Mouse (Mus musculus) telencephalon, adult 2 months (tissue): ENCODE measurements around the gene Tnfaip3.
A peak's percentile ranks its signal among the peaks of the same experiment; 100 is the strongest.

Experiments used
- DNase-seq: peaks from one replicate; pipeline ENCODE4 v3.0.0-alpha.2; 2011; ENCODE audit warnings: low read depth, low spot score

Tnfaip3 gene

DNA sequence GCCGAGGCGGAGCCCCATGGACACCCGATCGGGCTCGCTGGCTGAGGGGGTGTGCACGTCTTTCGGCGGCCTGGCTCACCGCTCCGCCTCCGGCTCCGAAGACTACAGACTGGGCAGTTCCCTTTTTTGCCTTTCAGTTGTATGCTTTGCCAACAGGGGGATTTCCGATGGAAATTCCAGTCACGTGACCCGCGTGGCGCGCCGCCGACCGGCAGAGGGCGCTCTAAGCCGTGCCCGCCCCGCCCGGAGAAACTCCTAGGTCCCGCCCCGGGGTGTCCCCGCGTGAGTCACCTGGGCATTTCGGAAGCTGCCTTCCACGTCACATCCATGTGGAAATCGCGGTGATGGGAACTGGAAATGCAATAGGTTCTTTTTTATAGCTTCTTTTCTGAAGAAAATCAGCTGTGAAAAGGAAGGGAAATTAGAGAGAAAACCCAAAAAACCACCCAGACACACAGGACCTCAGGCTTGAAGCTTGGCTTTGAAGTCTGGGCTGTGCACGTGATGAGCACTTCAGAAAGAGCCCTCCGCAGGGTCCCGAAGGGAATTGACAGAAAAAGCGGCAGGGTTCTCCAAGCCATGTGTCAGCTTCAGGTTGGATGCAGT is at the start of gene Tnfaip3:
Gene Tnfaip3, minus strand, starts transcription at position 401 of the 606 bp plus-strand sequence.
- peak; percentile 83 for DNase-seq

DNA sequence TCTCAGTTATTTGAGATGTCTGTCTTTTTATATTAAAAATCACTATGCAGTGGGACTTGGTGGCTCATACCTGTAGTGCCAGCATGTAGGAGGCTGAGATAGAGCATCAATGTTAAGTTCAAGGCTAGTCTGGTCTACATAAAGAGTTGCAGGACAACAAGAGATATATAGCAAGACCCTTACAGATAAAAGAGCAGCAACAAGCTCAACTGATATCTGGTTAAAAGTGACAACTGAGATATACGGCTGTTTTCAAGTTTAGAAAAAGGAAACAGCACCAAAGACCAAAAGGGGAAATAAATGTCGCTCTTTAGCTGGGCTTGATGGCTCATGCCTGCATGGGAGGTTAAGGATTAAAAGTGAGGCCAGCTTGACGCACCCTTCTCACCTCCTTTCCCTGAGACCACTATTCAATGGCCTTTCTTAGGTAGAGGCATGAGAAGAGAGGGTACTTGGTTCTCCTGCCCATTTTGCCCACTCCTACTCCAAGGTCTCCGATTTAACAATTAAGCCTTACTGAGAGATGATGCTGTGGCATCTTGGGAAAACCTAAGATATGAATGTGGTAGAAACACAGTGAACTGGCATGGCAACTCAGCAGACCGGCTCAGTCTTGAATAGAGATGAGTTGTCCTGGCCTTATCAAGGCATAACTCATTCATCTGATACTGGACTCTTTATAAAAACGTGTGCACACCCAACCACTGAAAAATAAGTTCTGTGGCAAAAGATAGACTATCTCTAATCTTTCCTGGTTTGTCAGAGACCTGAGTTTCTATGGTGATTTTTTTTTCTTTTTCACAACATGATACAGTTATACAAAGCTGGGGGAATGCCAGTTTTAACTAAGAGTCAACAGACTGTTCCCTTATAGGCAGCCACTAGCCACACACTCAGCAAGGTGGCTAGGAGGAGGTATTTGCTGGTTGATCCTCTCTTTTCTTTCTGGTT is 49.5 kb upstream of the Tnfaip3 start:
- no peak for DNase-seq

DNA sequence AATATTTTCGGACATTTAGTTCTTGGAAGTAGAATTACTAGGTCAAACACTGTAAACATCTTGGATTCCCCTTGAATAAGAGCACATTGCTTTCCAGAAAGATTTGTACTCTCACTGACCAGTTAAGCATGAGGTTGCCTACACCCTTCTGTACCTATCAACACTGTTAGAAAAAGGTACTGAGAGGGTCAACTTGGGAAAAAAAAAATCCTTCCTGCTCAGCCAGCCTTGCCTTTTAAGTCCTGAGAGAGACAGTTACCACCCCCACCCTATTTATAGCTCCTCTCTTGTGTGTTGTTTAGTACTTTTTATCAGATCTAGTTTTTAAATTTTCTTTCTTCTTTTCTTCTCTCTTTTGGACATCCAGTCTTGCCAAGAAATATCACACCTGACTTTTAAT is 48.2 kb upstream of the Tnfaip3 start:
- DNase-seq = no peak

DNA sequence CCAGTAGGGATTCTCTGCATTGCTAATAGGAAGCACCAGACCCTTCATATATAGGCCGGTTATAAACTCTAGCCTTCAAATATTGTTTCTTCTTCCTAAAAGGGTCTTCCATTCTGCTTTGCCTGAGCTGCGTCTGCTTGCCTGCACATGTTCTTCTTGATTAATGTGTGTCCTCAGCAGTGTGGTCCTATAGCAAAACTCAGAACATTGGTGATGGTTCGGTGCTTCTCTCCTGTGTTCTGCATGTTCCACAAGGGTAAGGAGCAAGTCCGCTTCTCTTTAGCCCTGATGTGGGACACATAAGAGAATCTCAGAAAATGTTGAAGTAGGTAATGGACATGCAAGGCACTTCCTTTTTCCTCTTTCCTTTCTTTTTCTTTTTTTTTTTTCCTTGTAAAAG is 47.8 kb upstream of the Tnfaip3 start:
- DNase-seq = no peak

DNA sequence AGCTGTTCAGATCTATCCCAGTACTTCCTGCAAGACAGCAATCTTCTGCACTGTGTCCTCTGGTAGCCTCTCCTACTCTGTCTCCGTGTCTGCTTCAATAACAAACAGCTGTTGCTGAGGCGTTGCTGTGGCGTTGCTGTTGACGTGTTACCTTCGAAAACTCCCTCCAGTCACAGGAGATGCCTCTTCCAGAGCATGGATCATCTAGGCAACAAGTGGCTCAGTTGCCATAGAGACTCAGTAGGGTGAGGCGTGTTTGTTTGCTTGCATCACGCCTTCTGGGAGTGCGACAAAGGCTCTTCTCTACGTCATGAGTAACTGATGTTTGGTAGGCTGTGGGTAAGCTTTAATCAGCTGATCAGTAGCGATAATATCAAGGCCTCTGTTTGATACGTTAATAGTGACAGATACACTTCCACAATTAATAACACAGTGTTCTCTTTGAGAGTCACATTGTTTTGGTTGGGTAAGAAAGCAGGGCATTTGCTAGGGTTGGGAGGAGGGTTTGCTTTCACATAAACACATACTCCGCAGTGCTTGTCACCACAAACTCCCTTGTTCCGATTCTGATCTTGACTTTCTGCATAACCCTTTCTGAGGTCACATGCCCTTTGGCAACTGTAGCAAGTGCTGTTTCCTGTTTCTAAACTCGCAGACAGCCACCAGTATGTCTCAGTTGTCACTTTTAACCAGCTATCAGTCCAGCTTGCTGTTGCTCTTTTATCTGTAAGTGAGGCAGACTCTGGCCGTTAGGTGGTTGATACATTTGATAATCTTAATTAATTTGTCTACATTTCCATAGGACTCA is 46.8 kb upstream of the Tnfaip3 start:
- peak; percentile 26 for DNase-seq

DNA sequence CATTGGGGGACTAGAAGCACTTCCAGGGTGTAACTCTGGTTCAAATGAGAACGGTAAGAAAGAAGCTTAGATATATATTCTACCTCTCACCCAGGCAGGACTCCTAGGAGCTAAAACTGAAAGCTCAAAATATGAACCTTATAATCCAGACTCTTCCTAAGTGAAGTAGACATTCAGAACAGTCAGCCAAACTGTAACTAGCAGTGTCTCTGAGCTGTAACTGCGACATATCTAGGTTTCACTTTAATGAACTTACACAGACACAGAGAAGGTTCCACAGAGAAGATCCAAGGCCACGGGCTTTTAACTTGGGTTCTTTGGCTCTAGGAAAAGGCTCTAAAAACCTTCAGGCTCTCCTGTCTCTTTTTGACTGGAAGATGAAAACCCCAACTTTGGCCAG is 45.7 kb upstream of the Tnfaip3 start:
- no peak for DNase-seq

DNA sequence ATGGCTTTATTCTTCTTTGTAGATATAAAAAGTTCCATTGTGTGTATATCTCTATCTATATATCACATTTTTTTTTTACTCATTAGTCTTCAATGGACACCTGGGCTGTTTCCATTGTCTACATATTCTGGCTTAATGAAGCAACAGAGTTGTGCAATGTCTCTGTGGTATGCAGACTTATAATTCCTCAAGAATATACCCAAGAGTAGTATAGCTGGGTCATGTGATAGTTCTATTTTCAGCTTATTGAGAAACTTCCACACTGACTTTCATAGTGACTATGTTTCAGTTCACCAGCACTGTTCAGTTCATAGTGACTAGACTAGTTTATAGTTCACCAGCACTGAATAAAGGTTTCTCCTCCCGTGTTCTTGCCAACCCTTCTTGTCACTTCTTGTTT is 38.1 kb upstream of the Tnfaip3 start:
- no peak for DNase-seq

DNA sequence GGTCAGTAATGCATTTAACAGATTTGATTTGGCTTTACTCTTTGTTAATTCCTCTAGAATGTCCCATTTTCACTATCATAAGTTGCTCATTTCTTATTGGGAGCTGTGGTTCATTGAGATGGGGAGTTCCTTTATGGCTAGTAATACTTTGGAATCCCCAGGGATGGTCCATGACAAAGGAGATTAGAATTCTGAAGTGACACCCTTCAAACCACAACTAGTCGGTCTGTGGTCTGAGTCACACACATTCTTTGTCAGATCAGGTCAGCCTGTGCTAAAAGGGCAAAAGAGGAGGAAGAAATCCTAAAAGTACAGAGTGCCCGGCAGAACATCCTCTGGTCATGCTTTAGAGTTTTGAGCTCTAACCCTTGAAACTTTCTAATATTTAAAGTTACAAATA is 30.5 kb upstream of the Tnfaip3 start:
- no peak for DNase-seq

DNA sequence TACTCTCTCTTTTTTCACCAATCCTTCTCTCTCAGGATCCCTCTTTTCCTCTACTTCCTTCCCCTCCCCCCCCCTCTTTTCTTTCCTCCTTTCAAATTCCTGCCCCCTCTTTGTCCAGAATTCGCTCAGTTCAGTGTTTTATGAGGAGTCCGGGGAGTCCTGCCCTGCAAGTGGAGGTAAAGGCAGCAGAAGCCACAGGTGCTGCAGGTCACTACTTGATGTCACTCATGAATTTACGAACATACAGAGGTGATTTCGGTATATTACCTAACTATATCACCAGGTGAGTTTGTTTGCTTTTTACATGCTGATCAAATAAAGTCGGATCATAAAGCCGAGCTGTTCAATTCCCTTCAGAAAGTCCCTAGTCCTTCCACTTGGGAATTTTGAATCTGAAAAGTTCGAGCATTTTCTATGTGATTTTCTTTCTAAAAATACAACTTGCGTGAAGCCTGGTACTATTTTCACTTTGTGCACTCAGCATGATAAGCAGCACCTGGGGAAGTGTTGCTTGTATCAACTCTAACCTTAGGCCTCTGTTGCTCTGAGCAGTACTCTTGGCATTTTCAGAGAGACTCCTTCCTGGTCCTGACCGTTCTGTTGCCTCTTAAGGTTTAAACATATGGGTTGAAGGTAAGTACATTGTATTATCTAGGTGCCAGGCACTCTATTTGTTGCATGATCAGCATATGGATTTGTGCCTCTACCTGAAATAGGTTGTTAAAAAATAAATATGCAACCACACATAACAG is 29.5 kb upstream of the Tnfaip3 start:
- DNase-seq = no peak

DNA sequence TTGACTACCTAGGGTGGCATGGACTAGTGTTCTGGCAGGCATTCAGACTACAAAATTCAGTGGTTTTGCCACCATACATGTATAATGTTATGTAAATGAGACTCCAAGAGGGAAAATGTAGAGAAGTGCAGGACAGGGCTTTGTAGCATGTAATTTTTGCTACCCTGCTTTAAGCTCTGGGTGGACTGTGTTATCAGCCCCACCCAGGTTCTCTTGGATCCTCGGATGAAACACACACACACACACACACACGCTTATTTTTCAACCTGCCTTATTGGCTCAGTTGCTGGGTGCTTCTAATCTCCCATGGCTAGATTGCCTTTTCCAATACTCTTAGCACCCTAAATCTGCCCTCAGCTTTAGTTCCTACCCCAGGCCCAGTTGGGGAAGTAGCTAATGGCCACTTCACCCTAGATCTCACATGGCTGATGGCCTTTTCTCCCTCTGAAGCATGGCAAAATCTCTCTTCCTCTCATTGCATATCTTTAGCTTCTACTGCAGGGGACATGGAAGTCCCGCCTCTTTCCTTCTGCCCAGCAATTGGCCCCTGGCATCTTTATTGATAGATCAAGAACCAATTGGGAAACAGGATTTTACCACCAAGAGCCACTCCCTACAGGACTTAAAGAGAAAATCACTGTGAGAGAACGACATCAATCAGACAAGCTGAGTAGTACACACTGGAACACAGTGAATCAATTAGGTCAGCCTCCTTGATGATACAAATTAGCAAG is 28.2 kb upstream of the Tnfaip3 start:
- DNase-seq = peak; percentile 44

DNA sequence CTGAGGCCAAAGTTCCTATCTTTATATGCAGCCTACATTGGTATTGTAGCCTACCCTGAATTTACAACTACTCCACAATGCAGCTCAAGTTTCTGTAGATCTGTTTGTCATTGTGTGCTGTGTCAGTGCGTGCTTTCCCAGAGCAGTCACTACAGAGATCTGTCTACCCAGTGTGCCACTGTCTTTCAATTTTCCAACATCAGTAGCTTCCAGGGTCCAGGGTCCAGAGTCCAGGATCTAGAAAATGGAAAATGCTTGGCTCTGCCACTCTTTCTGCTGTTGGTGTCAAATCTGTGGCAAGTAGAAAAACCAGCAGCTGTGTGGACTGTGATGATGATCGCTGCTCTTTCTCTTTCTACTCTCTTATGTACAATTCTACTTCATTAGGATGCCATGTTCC is 24.7 kb upstream of the Tnfaip3 start:
- DNase-seq = no peak

DNA sequence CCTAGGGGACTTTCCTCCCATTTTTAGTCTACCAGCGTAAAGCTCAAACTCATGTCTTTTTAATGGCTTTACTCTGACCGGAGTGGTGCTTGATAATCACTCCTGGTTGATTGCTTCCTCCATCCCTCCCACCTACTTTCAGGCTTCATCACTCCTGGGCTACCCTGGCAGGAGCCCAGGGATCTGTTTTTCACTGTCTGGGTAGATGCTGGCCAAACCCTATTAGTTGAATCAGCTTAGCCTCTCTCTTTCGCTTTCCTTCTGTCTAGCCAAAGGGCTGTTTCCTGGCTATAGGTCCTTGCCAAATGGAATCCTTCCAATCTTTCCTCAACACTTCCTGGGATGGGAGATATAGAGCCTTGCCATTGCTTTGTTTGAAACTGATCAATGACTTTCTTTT is 19.3 kb upstream of the Tnfaip3 start:
- no peak for DNase-seq

DNA sequence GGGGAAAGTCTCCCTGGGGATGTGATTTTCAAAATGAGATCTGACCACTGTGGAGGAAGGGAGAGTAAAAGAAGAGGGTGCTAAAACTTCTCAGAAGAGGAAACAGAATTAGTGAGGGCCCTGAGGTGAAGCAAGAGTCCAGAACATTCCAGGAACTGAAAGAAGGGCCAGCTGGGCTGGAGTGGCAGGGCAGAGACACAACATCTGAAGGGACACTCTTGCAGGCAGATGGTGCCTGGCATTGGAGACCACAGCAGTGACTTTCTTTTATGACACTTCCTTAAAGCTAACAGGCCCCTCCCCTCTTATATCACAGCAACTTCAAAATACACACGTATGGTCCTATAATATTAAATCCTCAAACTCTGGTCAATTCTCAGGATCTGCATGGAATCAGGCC is 18.2 kb upstream of the Tnfaip3 start:
- no peak for DNase-seq

DNA sequence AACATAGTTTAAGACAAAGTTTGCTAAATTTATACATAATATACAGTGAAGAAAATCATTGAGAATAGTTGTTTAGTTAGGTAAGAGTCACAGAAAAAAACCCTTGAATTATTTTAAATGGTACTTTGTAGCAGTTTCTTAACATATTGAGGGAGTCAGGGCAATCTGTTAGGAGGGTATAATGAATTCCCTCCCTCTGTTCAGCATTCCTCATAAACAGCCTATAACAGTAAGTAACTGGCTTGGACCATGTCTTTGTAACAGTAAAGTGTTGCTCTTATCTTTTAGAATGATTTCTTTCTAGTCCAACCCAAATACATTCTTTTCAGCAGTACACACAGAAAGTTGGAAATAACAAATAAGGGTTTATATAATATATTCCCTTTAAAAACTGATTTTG is 16.4 kb upstream of the Tnfaip3 start:
- DNase-seq = no peak

DNA sequence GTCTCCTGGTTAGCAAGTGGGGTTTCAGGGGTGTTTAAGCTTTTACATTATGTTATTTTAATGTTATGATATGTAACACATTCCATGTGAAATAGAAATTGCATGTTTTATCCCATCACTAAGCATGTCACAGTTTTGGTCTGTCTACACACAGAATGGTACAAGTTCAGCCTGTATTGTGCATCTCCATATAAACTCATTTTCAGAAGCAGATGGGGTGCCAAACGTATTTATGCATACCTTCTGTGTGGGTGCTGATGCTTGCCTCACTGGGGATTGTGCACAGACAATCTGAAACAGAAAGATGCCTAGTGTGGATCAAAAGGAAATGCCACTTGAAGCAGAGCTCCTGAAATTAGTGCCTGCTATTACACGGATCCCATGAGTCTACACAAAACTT is 15.2 kb upstream of the Tnfaip3 start:
- DNase-seq = no peak

DNA sequence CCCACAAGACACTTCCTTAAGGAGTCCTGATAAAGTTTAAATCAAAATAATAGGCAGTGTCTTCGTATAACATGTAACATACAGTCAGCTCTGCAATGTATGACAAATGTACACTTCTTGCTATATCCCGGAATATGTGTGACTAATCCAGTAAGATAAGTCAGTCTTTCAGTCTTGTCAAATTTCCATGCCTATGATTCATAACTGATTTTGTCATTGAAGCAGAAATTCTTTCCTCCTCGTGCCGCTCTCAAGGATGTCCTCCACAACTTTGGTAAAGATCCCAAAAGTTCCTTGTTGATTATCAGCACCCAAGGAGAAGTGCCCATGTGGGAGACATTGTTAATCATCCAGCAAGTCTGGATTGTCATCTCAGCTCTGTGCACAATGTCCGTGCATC is 11.3 kb upstream of the Tnfaip3 start:
- DNase-seq = no peak

DNA sequence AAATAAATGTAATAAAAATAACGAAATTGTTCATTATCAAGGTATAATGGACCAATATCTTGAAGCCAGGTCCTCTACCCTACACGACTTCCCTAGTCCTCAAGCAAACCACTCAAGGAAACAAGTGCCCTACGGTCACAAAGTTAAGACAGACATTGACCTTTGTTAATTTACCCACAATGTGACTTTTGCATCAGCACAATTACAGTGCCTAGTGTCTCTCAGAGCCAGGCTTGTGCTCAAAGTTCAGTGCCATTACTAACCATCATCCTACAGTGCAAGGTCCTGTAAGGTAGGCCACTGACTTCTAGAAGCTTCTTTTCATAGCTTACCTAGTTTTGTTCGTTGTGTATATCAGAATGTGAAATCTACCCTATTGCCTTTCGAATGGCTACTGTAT is 8.9 kb upstream of the Tnfaip3 start:
- no peak for DNase-seq

DNA sequence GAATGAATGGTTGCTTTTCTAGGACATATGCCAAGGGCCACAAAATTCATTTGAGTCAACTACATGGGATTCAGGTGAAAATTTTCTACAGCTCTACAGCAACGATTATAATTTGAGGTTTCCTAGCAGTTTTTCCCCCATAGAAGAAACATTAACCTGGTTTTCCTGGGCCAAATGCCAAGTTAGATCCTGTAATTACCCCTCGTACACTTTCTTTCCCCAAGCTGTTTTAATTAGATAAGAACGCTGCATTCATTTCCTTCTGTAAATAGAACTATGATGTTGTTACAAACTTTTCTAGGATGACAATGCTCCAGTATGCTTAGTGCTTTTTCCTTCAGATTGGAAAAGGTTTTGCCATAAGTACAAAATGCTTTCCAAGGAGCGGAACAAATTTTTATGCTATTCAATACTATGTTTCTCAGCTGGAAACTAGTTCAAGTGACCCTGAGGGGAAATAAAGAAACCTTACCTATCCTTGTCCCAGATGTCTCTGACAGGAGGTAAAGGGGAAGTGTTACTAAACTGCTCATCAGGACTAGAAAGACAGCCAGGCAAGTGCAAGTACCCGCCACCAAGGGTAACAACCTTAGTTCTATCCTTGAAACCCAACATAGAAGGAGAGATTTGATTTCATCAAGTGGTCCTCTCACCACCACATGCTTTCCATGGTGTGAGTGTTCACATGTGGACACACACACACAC is 8.3 kb upstream of the Tnfaip3 start:
- no peak for DNase-seq

DNA sequence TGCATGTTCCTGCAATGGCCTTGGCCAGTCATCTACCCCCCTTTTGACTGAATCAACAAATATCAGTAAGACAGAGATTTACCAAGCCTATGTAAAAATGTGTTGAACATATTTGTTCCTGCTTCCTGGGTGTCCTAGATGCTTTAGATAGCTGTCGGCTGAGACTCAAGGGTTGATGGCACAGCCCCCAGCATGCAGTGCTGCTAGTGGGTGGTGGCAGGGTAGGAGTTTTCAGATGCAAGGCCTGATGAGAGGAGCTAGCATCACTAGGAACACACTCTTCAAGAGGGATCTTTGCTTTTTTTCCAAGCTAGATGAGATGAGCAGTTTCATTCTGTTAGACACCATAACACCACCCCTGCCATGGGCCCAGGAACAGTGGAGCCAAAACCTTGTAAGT is 6.8 kb upstream of the Tnfaip3 start:
- no peak for DNase-seq

DNA sequence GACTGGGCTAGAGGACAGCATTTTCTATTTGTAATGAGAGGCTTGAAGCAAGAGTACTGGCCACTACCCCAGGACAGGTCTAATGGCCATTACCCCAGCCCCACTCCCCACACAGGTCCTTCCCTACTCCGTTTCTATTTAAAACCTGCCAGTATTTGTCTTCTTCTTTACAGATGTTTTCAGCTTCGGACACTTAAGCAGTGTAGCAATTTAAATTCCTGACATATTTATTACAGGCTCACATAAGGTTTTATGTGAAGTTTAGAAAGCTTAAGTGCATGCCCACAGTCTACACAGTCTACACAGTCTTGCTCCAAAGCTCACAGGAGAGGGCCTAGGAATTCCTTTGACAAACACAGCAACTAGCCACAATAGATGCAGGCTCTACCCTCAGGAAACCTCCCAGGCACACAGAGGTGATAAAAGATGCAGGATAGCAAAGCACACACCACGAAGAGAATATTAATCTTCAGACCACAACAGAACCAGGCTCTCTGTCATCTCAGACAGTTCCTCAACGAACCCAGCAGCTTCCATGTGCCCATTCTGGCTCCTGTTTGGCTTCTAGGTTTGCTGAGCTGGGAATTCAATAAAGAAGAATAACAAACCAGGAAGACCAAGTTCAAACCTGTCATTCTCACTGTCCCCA is 1.5 kb upstream of the Tnfaip3 start:
- DNase-seq = no peak
